Mouse (Mus musculus) left cerebral cortex, postnatal 36 days (tissue): ENCODE data around the gene Rgs19. TPM values are rescaled to one million over a fixed set of nuclear protein-coding genes. Genes with fewer than 3 reads are reported as not detected.
A peak's percentile ranks its signal among the peaks of the same experiment; 100 is the strongest.

Source experiments
- DNase-seq, 2 experiments: peaks; one replicate each; pipeline ENCODE4 v3.0.0; 2021 to 2022; ENCODE audit warnings: low spot score in 2 of 2, mixed read lengths in 1 of 2
- intact Hi-C: fragments of 180-260 bp; cut with DNase I; formaldehyde crosslinking; loops from one replicate; pipeline ENCODE4 v1.15.1; 2025
- total RNA-seq, 2 experiments: library from RNA; stranded (reverse); gene quantifications; 2 replicates each; pipeline ENCODE4 v1.2.3; 2021

Rgs19 gene
- total RNA-seq, 2 experiments from 2014 or later, result 32.7 to 36.0 TPM

DNA sequence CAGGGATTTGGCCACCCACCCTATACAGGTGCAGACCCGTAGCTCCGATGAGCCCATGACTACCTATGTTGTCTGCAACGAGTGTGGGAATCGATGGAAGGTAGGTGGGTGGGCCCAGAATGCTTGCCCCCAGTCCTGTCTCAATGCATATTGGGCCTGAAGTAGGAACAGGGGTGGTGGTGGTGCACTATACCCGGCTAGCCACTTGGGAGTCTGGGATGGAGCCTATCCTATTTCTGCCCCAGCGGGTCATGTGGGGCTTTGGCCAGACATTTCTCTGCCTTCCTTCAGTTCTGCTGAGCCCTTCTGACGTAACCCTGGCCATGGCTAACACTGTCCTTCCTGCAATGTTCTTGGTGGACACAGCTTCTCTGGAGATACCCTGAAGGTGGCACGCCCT, 6.2 kb downstream of the Rgs19 start:
- intact Hi-C loops, result no loop called here
- DNase-seq, result no peak

DNA sequence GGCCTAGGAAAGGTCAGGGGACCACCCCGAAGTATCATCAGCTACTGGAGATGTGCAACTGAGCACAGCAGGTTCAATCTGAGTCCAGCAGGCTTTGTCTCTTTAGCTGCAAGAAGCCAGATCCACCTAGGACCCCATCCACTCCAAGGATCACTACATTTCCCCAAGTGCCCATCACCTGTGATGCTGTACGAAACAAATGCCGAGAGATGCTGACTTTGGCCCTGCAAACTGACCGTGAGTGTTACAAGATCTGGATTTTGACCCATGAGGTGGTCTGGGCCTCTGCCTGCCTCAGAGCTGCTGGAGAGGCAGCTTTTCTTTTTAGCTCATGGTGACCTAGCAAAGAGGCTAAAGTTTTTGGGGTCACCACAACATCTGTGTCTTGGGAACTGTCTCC, 8.1 kb downstream of the Rgs19 start:
- intact Hi-C loops, result no loop called here
- DNase-seq, result no peak

DNA sequence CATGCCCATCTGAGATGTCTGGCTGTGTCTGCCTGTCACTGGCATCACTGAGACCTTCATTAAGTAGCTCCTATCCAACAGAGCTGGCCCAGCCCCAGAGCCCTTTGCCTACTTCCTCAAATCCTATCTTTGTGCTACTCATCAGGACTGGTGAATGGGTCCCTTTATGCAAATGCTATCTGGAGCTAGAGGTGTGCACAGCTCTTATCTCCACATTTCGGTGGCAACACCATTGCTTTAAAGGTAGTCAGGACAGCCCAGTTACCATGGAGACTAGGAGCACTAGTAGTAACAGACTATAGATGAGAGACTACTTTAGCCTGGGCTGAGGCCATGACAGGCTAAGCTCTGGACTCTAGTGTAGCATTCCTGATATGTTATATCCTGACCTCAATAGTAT, 9.1 kb downstream of the Rgs19 start:
- no peak for DNase-seq
- intact Hi-C loops, result no loop called here

DNA sequence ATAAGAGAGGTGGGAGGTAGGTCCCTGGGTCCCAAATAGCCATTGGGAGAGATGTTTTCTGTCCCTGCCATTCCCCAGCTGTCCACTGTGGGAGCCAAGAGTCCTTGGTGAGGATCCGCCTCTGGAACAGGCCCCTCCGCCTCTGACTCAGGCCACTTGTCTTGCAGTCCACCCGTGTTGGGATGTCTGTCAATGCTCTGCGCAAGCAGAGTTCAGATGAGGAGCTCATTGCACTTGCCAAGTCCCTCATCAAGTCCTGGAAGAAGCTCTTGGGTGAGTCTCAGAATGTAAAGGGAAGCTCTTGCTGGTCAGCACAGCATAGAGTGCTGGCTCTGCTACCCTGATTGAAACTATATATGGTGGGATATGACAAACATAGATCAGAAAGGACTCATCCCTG, 10.4 kb downstream of the Rgs19 start:
- DNase-seq, result no peak
- intact Hi-C loops, result no loop called here

DNA sequence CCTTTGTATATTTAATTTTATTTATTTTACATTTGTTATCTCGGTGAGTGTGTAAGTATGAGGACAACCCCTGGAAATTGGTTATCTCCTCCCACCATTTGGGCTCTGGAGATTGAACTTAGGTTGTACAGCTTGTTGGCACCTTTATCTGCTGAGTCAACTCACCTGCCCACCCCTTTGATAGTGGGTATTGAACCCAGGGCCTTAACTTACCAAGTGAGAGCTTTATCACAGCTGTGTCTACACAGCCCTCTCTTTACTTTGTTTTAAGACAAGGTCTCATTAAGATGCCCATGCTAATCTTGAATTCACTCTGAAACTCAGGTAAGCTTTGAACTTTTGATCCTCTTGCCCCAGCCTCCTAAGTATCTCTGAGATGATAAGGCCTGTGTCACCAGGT, 11.8 kb downstream of the Rgs19 start:
- no peak for DNase-seq
- intact Hi-C loops, result no loop called here

DNA sequence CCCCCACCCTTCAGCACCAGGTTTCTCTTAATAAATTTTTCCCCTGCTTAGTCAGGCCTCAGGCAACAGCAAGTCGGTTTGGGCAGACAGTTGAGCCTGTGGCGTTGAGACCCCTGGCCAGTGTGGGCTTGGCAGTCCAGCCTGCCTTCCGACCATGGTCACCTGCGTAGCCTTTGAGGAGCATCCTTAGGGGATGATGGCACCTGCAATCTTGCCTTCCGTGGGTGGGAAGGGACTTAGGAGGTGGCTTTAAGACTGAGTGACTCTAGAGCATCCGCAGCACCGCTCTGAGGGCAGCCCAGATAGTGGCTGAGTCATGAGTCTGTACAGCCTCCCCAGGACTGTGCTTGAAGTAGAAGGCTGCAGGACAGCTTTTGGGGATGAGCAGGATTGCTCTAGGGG, 13.1 kb downstream of the Rgs19 start:
- peak in 1 of 2 experiments; percentile 43 for DNase-seq
- intact Hi-C loops, result no loop called here

DNA sequence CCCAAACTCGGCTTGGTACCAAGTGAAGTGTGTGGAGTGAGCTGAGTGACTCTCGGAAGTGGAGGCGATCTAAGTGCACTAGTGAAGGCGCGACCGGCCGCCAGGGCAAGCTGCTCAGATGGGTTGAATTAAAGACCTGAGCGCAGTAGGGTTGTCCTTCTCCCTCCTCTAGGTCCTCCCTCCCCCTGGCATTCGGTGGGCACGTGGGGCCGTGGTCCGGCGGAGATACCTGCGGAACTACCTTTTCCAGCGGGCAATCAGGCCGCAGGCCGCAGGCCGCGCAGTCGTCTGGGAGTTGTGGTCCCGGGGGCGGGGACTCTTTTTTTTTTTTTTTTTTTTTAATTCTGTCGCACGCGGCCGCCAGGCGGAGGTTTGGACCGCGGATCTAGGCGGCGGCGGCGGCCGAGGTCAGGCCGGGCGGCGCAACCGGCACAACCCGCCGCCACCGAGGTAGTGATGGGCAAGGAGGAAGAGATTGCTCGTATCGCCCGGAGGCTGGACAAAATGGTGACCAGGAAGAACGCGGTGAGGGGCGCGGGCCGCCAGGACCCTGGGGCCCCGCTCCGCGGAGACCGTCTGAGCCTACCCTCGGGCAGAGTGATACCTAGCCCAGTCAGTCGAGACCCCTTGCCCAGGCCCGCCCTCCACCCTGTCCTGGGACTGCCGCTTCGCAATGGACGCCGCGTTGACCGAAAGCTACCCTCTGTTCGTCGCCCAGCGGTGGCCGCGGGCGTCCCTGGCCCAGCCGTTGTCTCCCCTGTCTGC, 13.6 kb downstream of the Rgs19 start, which contains the start of gene Tcea2:
Tcea2 (plus strand) TSS at position 360 of the 765 bp plus-strand sequence.
- DNase-seq, result peak; percentile 80 to 83
- intact Hi-C loops, result loop anchor here (2.0 to 10.0 kb wide), 2 partner anchors 21 to 285 kb away; no protein-coding TSS in a partner anchor

DNA sequence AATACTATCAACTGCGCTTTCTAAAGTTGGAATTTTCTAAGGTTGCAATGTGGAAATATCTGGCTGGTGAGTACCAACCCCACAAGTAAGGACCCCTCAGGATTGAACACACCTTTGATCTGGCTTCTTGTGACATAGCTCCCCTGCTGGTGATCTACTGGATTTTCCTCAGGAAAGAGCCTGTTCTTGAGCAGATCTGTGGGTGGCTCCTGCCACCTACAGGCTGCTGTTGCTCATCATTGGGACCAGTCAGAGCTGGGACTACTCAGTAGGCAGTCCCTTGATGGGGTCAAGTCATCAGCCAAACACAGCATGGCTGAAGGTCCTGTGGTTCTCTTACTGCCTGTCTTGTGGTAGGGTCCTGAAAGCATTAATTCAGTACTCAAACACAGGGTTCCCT, 15.0 kb downstream of the Rgs19 start:
- DNase-seq, result peak; percentile 71 to 75
- intact Hi-C loops, result loop anchor here (2.0 to 10.0 kb wide), 2 partner anchors 20 to 284 kb away; no protein-coding TSS in a partner anchor

DNA sequence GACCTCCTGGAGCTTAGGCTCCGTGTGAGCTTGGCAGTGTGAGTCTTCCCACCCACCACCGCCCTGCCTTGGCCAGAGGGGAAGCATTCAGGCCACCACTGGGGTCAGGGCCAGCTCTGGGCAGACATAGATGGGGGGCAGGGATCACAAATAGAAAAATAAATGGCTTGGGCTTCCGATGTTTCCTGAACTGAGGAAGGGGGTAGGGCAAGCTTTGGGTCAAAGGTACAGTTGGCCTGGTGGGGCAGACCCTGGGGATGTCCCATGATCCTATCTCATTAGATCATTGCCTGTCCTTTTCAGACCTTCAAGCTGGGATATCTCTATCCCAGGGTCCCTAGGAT, 16.1 kb downstream of the Rgs19 start:
- intact Hi-C loops, result loop anchor here (2.0 to 10.0 kb wide), 2 partner anchors 19 to 283 kb away; no protein-coding TSS in a partner anchor
- DNase-seq, result no peak

DNA sequence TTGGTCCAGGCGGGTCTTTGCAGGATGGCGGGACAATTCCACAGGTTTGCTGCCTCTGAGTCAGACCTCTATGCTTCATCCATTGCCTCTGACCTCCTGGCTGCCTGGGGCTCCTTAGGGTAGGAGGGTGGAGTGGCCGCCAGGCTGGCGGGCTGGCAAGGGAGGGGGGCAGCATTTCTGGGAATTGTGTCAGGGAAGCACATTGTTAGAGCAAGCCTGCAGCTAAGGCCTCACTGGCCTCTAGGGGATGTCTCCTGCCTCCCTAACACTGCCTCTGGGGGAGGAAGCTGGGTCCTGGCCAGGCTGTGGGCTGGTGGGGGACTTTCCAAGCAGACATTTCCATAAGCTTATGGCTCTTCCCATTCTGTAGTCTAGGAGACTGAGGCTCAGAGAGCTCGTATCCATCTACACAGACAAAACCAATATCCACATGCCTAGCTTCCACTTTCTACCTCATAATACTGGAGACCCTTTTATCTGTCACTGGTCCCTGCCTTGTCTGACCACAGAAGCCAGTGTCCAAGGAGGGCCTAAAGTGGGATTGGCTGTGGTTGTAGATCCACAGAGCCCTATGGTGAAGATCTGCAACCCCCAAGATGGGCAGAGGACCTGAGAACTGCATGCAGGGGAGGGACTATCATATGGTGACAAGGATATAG, 16.6 kb downstream of the Rgs19 start:
- no peak for DNase-seq
- intact Hi-C loops, result loop anchor here (10.0 kb wide), 1 partner anchor 282 kb away; no protein-coding TSS in a partner anchor

DNA sequence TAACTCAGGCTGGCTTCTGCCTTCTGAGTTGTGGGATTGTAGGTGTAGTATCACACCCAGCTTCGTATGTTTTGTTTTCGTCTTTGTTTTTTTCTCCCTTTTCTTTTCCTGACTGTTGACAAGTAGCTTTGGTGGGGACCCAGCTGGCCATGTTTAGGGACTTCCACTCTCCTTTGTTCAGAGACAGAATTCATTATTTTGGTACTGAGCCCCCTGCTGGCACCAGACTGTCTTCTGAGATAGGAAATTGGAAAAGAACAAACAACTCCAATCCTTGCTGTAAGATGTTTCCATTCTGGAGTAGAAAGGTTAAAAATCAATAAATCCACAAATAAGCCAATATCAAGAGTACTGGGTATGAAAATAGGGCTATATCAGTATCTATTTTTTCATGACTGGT, 17.4 kb downstream of the Rgs19 start:
- no peak for DNase-seq
- intact Hi-C loops, result loop anchor here (10.0 kb wide), 1 partner anchor 282 kb away; no protein-coding TSS in a partner anchor

DNA sequence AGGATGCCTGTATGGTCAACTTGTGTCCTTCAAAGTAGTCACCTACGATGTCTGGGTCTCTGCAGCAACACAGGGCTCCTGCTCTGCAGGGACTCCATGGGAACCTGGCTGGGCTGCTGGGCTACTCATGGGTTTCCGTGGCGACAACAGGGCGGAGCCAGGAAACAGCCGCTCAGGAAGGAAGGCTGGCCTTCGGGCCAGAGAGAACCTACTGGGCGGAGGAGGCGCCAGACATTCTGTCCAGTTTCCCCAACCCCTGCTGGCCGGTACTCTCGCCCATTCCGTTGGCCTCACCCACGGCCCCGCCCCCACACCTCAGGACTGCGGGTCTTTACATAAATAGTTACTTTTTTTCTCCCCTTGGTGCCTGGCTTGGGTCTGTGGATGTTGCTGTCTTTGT, 18.3 kb downstream of the Rgs19 start:
- DNase-seq, result peak in 1 of 2 experiments; percentile 24
- intact Hi-C loops, result loop anchor here (10.0 kb wide), 1 partner anchor 281 kb away; no protein-coding TSS in a partner anchor

DNA sequence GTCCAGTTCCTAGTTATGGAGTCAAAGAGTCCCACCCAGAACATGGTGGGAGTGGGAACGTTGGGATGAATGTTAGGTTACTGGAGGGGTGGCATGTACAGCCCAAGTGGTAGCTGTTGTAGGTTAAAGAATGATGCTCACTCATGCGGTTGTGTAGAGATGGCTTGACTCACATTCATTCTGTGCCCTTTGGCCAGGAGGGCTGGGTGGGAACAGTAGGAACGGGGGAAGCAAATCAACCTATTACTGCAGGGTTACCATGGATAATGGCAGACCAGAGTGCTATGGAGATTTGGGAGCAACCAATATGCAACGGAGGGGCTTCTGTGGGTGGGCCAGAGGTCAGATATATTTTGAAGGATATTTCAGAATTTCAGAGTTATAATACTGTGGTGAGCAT, 18.8 kb downstream of the Rgs19 start:
- DNase-seq, result no peak
- intact Hi-C loops, result loop anchor here (10.0 kb wide), 1 partner anchor 280 kb away; no protein-coding TSS in a partner anchor

DNA sequence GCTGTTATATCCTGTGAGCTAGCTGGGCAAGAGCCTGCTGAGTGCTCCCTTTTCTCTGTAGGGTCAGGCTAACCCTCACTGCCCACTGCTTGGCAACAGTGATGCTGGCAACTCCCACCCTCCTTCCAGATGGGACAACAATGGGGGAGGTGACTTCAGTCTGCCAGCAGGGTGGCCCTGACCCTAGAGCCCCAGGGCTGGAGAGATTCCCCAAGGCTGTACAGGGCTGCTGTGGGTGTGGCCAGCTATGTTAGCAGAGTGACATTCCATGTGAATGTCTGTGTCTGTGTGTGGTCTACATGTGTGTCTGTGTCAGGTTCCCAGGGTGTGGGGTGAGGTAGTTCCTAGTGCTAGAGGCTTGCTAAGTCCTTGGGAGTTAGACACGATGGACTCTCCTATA, 20.3 kb downstream of the Rgs19 start:
- intact Hi-C loops, result loop anchor here (10.0 kb wide), 1 partner anchor 279 kb away; no protein-coding TSS in a partner anchor

DNA sequence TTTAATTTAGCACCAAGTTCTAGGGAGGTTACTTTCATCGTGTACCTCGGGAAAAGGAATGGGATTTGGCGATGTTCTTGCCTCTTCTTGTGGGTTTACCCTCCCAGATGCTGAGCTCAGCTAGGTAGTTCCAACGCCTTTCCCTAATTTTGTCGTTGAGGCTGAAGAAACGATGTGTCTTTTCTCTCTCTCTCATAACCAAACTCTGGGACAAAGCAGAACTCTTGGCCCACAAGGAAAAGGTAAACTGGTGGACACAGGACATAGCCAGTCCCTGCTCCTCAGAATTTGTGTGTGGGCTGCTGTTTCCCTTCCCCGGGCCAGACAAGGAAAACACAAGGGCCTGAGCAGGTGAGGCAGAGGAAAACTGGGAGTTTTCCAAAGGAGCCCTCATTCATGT, 21.8 kb downstream of the Rgs19 start:
- no peak for DNase-seq
- intact Hi-C loops, result loop anchor here (10.0 kb wide), 1 partner anchor 277 kb away; no protein-coding TSS in a partner anchor

More for the DNA sequence above, 20.3 kb downstream of the Rgs19 start:
- no peak for DNase-seq

DNA sequence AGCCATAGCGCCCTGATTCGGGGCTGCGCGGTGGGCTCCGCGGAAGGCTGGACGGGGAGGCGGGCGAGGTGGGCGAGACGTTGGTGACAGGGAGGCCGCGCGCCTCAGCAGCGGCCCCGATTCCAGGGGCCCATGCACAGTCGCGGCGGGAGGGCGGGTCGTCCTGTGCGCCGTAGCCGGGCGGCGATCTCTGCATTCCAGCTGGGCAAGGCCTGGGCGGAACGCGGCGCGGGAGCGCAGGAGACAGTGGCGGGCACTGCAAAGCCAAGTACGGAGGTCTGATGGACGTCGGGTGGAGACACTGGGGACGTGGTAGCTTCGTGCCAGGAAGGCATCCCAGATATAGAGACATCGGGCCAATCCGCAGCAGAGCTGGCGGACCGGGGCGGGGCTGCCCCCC, 22.5 kb downstream of the Rgs19 start, which contains the start of gene Sox18:
Sox18 (minus strand) TSS at position 315 of the 400 bp plus-strand sequence.
- intact Hi-C loops, result loop anchor here (10.0 kb wide), 1 partner anchor 277 kb away; no protein-coding TSS in a partner anchor
- DNase-seq, result peak in 1 of 2 experiments; percentile 27

DNA sequence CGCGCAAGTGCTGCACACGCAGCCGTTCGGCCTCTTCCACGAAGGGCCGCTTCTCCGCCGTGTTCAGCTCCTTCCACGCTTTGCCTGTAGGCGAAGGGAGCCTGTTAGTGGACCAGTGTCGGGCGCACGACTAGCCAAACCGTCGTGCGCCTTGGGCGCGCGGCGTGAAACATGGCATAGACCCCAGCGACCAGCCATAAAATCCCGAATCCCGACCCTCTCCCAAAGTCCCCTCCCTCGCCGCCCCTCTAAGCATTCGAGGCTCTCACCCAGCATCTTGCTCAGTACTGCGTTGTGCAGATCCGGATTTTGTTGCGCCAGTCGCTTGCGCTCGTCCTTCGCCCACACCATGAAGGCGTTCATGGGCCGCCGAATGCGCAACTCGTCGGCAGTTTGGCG, 22.9 kb downstream of the Rgs19 start:
- intact Hi-C loops, result loop anchor here (10.0 kb wide), 1 partner anchor 276 kb away; no protein-coding TSS in a partner anchor
- peak in 1 of 2 experiments; percentile 39 for DNase-seq

DNA sequence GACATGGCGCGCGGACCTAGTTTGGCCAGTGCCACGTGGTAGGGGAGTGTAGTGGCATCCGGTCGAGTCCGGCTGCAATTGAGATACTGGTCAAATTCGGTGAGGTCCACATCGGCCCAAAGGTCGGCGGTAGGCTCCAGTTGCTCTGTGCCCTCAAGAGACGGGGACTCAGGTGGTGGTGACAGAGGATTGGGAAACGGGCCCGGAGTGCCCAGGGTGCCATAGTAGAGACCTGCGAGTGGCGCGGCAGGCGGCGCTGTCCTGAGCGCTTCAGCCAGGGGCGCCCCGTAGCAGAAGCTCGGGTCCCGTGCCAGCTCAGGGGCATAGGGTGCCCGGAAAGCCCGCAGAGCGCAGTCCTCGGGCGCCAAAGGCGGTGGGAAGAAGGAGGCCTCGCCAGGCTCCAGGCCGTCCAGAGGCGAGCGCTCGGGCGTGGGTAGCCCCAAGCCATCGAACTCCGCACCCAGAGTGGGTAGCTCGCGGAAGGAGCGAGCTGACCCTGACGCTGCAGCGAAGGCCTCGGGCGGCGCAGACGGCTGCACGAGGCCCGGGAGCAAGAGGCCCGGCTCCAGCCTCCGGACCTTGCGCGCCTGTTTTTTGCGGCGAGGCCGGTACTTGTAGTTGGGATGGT, 23.4 kb downstream of the Rgs19 start:
- intact Hi-C loops, result loop anchor here (10.0 kb wide), 1 partner anchor 276 kb away; no protein-coding TSS in a partner anchor

DNA sequence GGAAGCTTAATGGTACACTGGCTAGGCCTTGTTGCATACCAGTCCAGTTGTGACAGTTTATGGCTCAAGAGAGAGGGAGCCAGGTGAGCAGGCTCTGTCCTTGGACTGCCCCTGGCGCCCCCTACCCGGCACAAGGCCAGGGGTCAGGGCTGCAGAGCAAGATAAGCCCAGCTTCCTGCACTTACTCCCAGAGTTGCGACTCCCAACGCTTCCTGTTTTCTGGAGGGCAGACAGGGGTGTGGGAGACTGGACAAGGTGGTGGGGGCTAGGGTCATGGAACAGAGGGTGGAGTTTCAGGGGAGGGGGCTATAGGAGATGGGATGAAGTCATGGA, 30.5 kb downstream of the Rgs19 start:
- no peak for DNase-seq
- intact Hi-C loops, result no loop called here

More for the DNA sequence above, 23.4 kb downstream of the Rgs19 start:
- DNase-seq, result peak in 1 of 2 experiments; percentile 25
